Mouse (Mus musculus) right cerebral cortex, postnatal 14 days (tissue): Measurements from ENCODE around the gene Ntn5.

Source experiments
- DNase-seq: peaks from one replicate; pipeline ENCODE4 v3.0.0; 2022

The Ntn5 gene

GRCm38 (mm10) chr7:45730727-45731431, 47.1 kb downstream of the Ntn5 start:
- DNase-seq, result no peak

GRCm38 (mm10) chr7:45733477-45733876, 49.7 kb downstream of the Ntn5 start:
- DNase-seq, result no peak

- peak; percentile 87 for DNase-seq
Observed at GRCm38 (mm10) chr7:45739162-45739763, 55.4 kb downstream of the Ntn5 start.

- DNase-seq, result no peak
Observed at GRCm38 (mm10) chr7:45739820-45740219, 56.0 kb downstream of the Ntn5 start.

GRCm38 (mm10) chr7:45741308-45741707, 57.5 kb downstream of the Ntn5 start:
- DNase-seq, result no peak

- no peak for DNase-seq
Observed at GRCm38 (mm10) chr7:45741777-45742176, 58.0 kb downstream of the Ntn5 start.

GRCm38 (mm10) chr7:45742338-45742737, 58.5 kb downstream of the Ntn5 start:
- DNase-seq, result peak; percentile 71
